21 mouse cellular contexts compared by ENCODE assay signal in the genomic region with DNA sequence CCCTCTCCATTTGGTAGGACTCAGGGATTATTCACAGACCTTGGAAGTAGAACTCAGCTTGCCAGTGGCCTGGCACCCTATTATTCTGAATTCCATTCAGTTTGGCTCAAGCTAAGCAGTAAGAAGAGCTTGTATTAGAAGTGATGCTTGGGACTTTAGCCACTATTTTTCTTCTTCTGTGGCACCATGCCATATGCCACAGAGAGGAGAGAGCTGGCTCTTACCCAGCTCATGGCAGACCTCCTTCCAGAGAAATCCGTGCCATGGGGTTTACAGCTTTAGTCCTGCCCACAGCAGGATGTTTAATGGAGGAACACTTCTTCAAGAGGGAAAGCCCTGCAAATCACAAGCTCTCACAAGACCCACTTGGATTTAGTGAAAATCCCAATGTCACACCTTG.
DNase-seq lines count a peak whose midpoint lies in the region; ATAC-seq and TF ChIP-seq lines count a peak whose summit lies in the region.
"Had no signal": no experiment of that assay in that cellular context is flagged by ENCODE, and none has a peak within 500 bp of the region (broad histone marks: within the 10 kb centered on the region; RNA-seq: fewer than 3 reads in every experiment).

No protein-coding gene starts in this region.

- no peak for DNase-seq in forebrain, embryonic 11.5 days (ENCODE audit: low spot score)
- DNase-seq in layer of hippocampus, adult 2 months (ENCODE audit: low spot score in 2 of 2) = no peak
- no peak for DNase-seq in layer of hippocampus, postnatal 25 days (ENCODE audit: extremely low spot score in 1 of 2, low spot score in 1 of 2)
- peak; percentile 46 to 47 for DNase-seq in right cerebral cortex, postnatal 10 days (ENCODE audit: low spot score in 2 of 2)
- no peak for DNase-seq in right cerebral cortex, postnatal 25 days
- no peak for DNase-seq in T-cell, adult 2 months (ENCODE audit: low spot score)
- DNase-seq: cerebellum, adult 9-11 months; embryo, embryonic 11 days; gastrocnemius, postnatal 36 days; kidney, postnatal 4 days; layer of hippocampus, postnatal 36 days; liver, postnatal 0 days; lung, postnatal 10 days; retina, postnatal 1 day; thymus, postnatal 14 days had no signal

- H3K36me3 ChIP-seq in forebrain, embryonic 15.5 days = no peaks in the 10 kb centered on the region
- no peaks in the 10 kb centered on the region for H3K36me3 ChIP-seq in forebrain, embryonic 11.5 days (ENCODE audit: control insufficient read depth, insufficient read depth, low read length)
- H3K36me3 ChIP-seq: kidney, embryonic 15.5 days had no signal

- H3K9me3 ChIP-seq in forebrain, embryonic 15.5 days = no peaks in the 10 kb centered on the region
- H3K9me3 ChIP-seq in forebrain, embryonic 11.5 days (ENCODE audit: control insufficient read depth, low read length) = no peaks in the 10 kb centered on the region
- H3K9me3 ChIP-seq: kidney, embryonic 15.5 days had no signal

- H3K27me3 ChIP-seq in forebrain, embryonic 15.5 days = no peaks in the 10 kb centered on the region
- H3K27me3 ChIP-seq in forebrain, embryonic 11.5 days (ENCODE audit: control insufficient read depth, insufficient read depth, low read length) = no peaks in the 10 kb centered on the region
- H3K27me3 ChIP-seq: kidney, embryonic 15.5 days; Patski had no signal

- no peak overlapping the region for H3K9ac ChIP-seq in forebrain, embryonic 15.5 days (replicated peaks)
- H3K9ac ChIP-seq in forebrain, embryonic 11.5 days (ENCODE audit: low read length) = no peak overlapping the region
- H3K9ac ChIP-seq: kidney, embryonic 15.5 days; liver, postnatal 0 days had no signal

- no peak overlapping the region for H3K27ac ChIP-seq in forebrain, embryonic 15.5 days (replicated peaks)
- H3K27ac ChIP-seq in forebrain, embryonic 11.5 days (ENCODE audit: low read depth, low read length) = no peak overlapping the region
- peak overlapping the region; percentile 37 for H3K27ac ChIP-seq in layer of hippocampus, adult 2 months
- H3K27ac ChIP-seq: kidney, embryonic 15.5 days; stomach, postnatal 0 days had no signal

- 33% methylated on average over 1 of the region's 1 CpGs for whole genome bisulfite sequencing in forebrain, embryonic 15.5 days
- 85% methylated on average over 1 of the region's 1 CpGs for WGBS in forebrain, embryonic 11.5 days

- no peak overlapping the region for H3K4me2 ChIP-seq in forebrain, embryonic 15.5 days (replicated peaks)
- H3K4me2 ChIP-seq in forebrain, embryonic 11.5 days (ENCODE audit: low read depth, low read length, severe bottlenecking) = no peak overlapping the region
- H3K4me2 ChIP-seq: kidney, embryonic 15.5 days had no signal

- no peak overlapping the region for H3K4me3 ChIP-seq in forebrain, embryonic 15.5 days
- no peak overlapping the region for H3K4me3 ChIP-seq in forebrain, embryonic 11.5 days (ENCODE audit: low read depth, low read length)
- H3K4me3 ChIP-seq in layer of hippocampus, adult 2 months = no peak overlapping the region
- H3K4me3 ChIP-seq: kidney, embryonic 15.5 days had no signal

- no peak for TF ChIP-seq CTCF in layer of hippocampus, adult 2 months (conservative IDR thresholded peaks at IDR 0.05)

- H3K4me1 ChIP-seq in forebrain, embryonic 15.5 days = peaks cover 8% of the 10 kb centered on the region; the same call in 1 of the 2 replicates
- peaks cover 3% of the 10 kb centered on the region; the same call in 1 of the 2 replicates for H3K4me1 ChIP-seq in forebrain, embryonic 11.5 days (replicated peaks; ENCODE audit: control insufficient read depth, insufficient read depth, low read length)
- H3K4me1 ChIP-seq: kidney, embryonic 15.5 days had no signal

- 0 out of 2 replicates have a peak, but pooled peaks have one; percentile 19 for ATAC-seq in forebrain, embryonic 15.5 days (replicated peaks)
- ATAC-seq in forebrain, embryonic 11.5 days (replicated peaks; ENCODE audit: low FRiP score) = no peak
- ATAC-seq: activated CD4-positive, CD25-positive, alpha-beta regulatory T cell, adult 4 months; intestine, postnatal 0 days; liver, postnatal 0 days; Patski had no signal

Comparison
In these comparisons a context has a peak if more than half of its experiments do, and no peak if none do; other contexts are left out.
1. DNase-seq: peak in right cerebral cortex, postnatal 10 days (2 of 2); none in forebrain, embryonic 11.5 days (single experiment), layer of hippocampus, adult 2 months (0 of 2), layer of hippocampus, postnatal 25 days (0 of 2), right cerebral cortex, postnatal 25 days (single experiment) and T-cell, adult 2 months (single experiment).